Mouse (Mus musculus) mature B cell (primary cell): ENCODE data around the gene Itga2b.
"Not testable (repeated sequence)": the region's sequence is repeated elsewhere in the genome, so short reads cannot be mapped to it uniquely, and the experiment has no call there.

ENCODE experiments used
- in situ Hi-C: fragments of 300-500 bp; cut with MboI; formaldehyde crosslinking; loops from 2 replicates; pipeline ENCODE4 v1.14.3; 2019

The Itga2b gene

GRCm38 (mm10) chr11:102411704-102412103 is 58.2 kb downstream of the Itga2b start:
- in situ Hi-C loops: no loop called here

- in situ Hi-C loops: no loop called here
These were observed 58.9 kb downstream of the Itga2b start for GRCm38 (mm10) chr11:102411061-102411460.

GRCm38 (mm10) chr11:102410345-102410744 is 59.6 kb downstream of the Itga2b start:
- in situ Hi-C loops: not testable (repeated sequence)

- in situ Hi-C loops: loop anchor here (5.0 kb wide), 1 partner anchor 88 kb away; no protein-coding TSS in a partner anchor
These were observed 60.1 kb downstream of the Itga2b start for GRCm38 (mm10) chr11:102409795-102410330.

GRCm38 (mm10) chr11:102408888-102409794 is 60.8 kb downstream of the Itga2b start:
- in situ Hi-C loops: loop anchor here (5.0 kb wide), 1 partner anchor 87 kb away; no protein-coding TSS in a partner anchor

GRCm38 (mm10) chr11:102408344-102408876 is 61.5 kb downstream of the Itga2b start:
- in situ Hi-C loops: loop anchor here (5.0 kb wide), 1 partner anchor 86 kb away; no protein-coding TSS in a partner anchor

GRCm38 (mm10) chr11:102407834-102408215 is 62.1 kb downstream of the Itga2b start, which contains the start of gene Slc25a39:
Gene Slc25a39, minus strand, starts transcription at chr11:102407946.
- in situ Hi-C loops: loop anchor here (5.0 kb wide), 1 partner anchor 86 kb away; no protein-coding TSS in a partner anchor

GRCm38 (mm10) chr11:102406900-102407833 is 62.8 kb downstream of the Itga2b start:
- in situ Hi-C loops: loop anchor here (5.0 kb wide), 1 partner anchor 85 kb away; no protein-coding TSS in a partner anchor

- in situ Hi-C loops: loop anchor here (5.0 kb wide), 1 partner anchor 84 kb away; no protein-coding TSS in a partner anchor
These were observed 63.5 kb downstream of the Itga2b start for GRCm38 (mm10) chr11:102406401-102406800.

GRCm38 (mm10) chr11:102405544-102406285 is 64.2 kb downstream of the Itga2b start:
- in situ Hi-C loops: loop anchor here (5.0 kb wide), 1 partner anchor 83 kb away; no protein-coding TSS in a partner anchor

- in situ Hi-C loops: loop anchor here (5.0 kb wide), 1 partner anchor 82 kb away; no protein-coding TSS in a partner anchor
These were observed 65.5 kb downstream of the Itga2b start for GRCm38 (mm10) chr11:102404161-102405010.

- in situ Hi-C loops: no loop called here
These were observed 66.3 kb downstream of the Itga2b start for GRCm38 (mm10) chr11:102403657-102404056.
